Mouse (Mus musculus): ENCODE data around the gene Clspn.

Clspn gene

DNA sequence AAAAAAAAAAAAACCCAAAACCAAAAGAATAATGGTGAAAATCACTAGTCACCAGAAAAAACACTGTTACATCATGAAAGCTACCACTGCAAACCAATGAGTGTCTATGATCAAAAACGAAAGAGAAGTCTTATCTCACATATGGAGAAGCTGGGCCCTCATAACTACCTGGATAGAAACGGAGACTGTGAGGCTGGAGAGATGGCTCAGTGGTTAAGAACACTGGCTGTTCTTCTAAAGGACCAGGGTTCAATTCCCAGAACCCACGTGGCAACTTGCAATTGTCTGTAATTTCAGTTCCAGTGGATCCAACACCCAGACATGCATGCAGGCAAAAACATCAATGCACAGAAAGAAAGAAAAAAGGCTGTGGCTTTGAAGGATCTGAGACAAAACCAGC is 75.9 kb downstream of the Clspn start:
- no peak for DNase-seq (ENCODE audit: low spot score in 2 of 2)

GRCm38 (mm10) chr4:126636330-126636729 is 79.6 kb downstream of the Clspn start:
- DNase-seq (ENCODE audit: low spot score in 2 of 2): no peak

- DNase-seq (ENCODE audit: low spot score in 2 of 2): no peak
Measured at GRCm38 (mm10) chr4:126637446-126637845, 80.7 kb downstream of the Clspn start.

DNA sequence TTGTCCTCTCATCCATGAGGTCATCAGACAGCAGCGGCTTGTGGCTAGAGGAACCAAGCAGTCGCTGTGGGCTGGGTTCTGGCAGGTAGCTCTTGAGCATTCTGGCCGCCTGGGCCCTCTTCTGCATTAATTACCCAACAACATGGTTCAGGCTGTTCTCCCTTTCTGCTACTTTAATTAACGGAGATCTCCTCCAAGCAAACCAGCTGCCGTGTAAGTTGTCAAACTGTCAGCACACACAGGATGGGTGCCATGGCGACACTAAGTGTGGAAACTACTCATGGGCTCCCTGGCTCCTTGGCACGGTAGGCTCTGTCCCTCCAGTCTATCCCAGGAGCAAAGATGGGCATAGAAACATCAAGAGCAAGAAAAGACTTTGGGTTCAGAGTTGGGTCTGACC is 82.6 kb downstream of the Clspn start:
- DNase-seq (ENCODE audit: low spot score in 2 of 2): no peak

- no peak for DNase-seq (ENCODE audit: low spot score in 2 of 2)
Measured at GRCm38 (mm10) chr4:126641901-126642300, 85.2 kb downstream of the Clspn start.

Data from spleen, postnatal 36 days (tissue).